Mouse (Mus musculus): Measurements from ENCODE around the gene Gcnt3. TPM values are rescaled to one million over a fixed set of nuclear protein-coding genes. Genes with fewer than 3 reads are reported as not detected.

Gcnt3 gene
- polyA plus RNA-seq, 1 experiment from 2014 or later: 1.3 TPM

- WGBS: 86% methylated on average over 5 of the region's 5 CpGs
- Histone ChIP-seq H3K4me1 (ENCODE audit: control insufficient read depth, insufficient read depth, low read length) (peaks cover 6% of the 10 kb centered on the region; the same call in 1 of the 2 replicates), H3K27me3 (ENCODE audit: control insufficient read depth, insufficient read depth, low read length) (no peaks in the 10 kb centered on the region), H3K27ac (ENCODE audit: low read depth, low read length) (no peak overlapping the region), H3K9ac (ENCODE audit: low read depth, low read length) (no peak overlapping the region), H3K4me3 (ENCODE audit: low read length) (no peak overlapping the region), H3K9me3 (ENCODE audit: control insufficient read depth, low read length) (no peaks in the 10 kb centered on the region), H3K36me3 (ENCODE audit: control insufficient read depth, insufficient read depth, low read length) (0 out of 2 replicates have a peak, but pooled peaks cover 5% of the 10 kb centered on the region), H3K4me2 (replicated peaks; ENCODE audit: low read depth, low read length) (no peak overlapping the region)
- no peak for ATAC-seq (ENCODE audit: low FRiP score, low TSS enrichment)
Observed at GRCm38 (mm10) chr9:69986571-69986970, 51.3 kb downstream of the Gcnt3 start.

GRCm38 (mm10) chr9:69986063-69986462 lies 51.8 kb downstream of the Gcnt3 start:
- Histone ChIP-seq H3K4me2 (replicated peaks; ENCODE audit: low read depth, low read length) (no peak overlapping the region), H3K4me1 (ENCODE audit: control insufficient read depth, insufficient read depth, low read length) (peaks cover 4% of the 10 kb centered on the region; the same call in 1 of the 2 replicates), H3K27ac (ENCODE audit: low read depth, low read length) (no peak overlapping the region), H3K9ac (ENCODE audit: low read depth, low read length) (no peak overlapping the region), H3K36me3 (ENCODE audit: control insufficient read depth, insufficient read depth, low read length) (0 out of 2 replicates have a peak, but pooled peaks cover 2% of the 10 kb centered on the region), H3K27me3 (ENCODE audit: control insufficient read depth, insufficient read depth, low read length) (no peaks in the 10 kb centered on the region), H3K4me3 (ENCODE audit: low read length) (no peak overlapping the region), H3K9me3 (ENCODE audit: control insufficient read depth, low read length) (no peaks in the 10 kb centered on the region)
- no peak for ATAC-seq (ENCODE audit: low FRiP score, low TSS enrichment)
- 74% methylated on average over 10 of the region's 10 CpGs for WGBS

GRCm38 (mm10) chr9:69985526-69985925 lies 52.4 kb downstream of the Gcnt3 start:
- no peak for ATAC-seq (ENCODE audit: low FRiP score, low TSS enrichment)
- no peaks in the 10 kb centered on the region for H3K9me3 ChIP-seq (ENCODE audit: control insufficient read depth, low read length)
- no peak overlapping the region for H3K27ac ChIP-seq (ENCODE audit: low read depth, low read length)
- H3K9ac ChIP-seq (ENCODE audit: low read depth, low read length): no peak overlapping the region
- WGBS: 77% methylated on average over 1 of the region's 1 CpGs
- H3K27me3 ChIP-seq (ENCODE audit: control insufficient read depth, insufficient read depth, low read length): no peaks in the 10 kb centered on the region
- no peak overlapping the region for H3K4me3 ChIP-seq (ENCODE audit: low read length)
- no peaks in the 10 kb centered on the region for H3K36me3 ChIP-seq (ENCODE audit: control insufficient read depth, insufficient read depth, low read length)
- peaks cover 2% of the 10 kb centered on the region; the same call in 1 of the 2 replicates for H3K4me1 ChIP-seq (ENCODE audit: control insufficient read depth, insufficient read depth, low read length)
- no peak overlapping the region for H3K4me2 ChIP-seq (replicated peaks; ENCODE audit: low read depth, low read length)

Other genes starting within 250 kb of the Gcnt3 start
- 96.5 and 124 TPM in 2 replicates for gene Bnip2, start 48.6 kb downstream of the Gcnt3 start, polyA plus RNA-seq (2014; fragmentation: Nextera tagmentation; extraction: Ambion mirVana)
- 214 and 254 TPM in 2 replicates for gene Gtf2a2, start 25.5 kb downstream of the Gcnt3 start, polyA plus RNA-seq (2014; fragmentation: Nextera tagmentation; extraction: Ambion mirVana)
- gene Fam81a, start 104.5 kb upstream of the Gcnt3 start, polyA plus RNA-seq (2014; fragmentation: Nextera tagmentation; extraction: Ambion mirVana): 10.9 and 13.0 TPM in 2 replicates
- 10.6 and 20.6 TPM in 2 replicates for gene Myo1e, start 169.3 kb upstream of the Gcnt3 start, polyA plus RNA-seq (2014; fragmentation: Nextera tagmentation; extraction: Ambion mirVana)

All from kidney, embryonic 14.5 days (tissue).